In the genomic region with DNA sequence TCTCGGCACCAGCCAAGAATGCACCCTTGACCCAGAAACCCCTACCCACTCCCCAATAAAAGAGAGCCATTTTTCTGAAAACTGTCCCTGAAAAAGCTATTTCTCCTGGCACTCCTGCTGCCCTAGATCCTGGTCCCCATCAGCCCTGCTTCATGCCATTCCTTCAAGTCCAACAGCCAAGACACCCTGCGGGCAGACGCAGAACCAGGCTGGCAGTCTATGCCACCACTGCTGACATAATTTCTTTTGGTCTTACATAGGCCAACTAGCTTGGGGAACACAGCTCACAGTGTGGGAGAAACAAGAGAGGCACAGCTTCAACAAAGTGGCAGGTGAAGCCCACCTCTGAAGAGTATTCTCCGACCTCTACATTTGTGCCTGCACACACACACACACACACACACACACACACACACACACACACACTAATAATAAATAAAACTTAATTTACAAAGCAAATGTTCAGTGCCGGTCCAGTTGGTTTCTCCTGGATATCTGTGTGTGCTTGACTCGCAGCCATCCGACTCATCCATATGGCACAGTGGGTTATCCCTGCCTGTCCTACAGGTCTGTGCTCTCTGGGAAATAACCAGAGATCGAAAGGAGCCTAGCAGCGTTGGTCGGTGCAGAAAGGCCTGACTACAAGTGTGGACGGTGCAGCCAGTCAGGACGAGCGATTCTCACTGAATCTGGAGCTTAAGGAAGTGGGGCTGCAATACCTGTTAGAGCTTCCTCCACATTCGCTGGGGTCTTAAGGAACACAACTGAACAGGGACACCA, we compare ENCODE assay signal across 10 mouse cellular contexts.
"Had no signal": no experiment of that assay in that cellular context is flagged by ENCODE, and none has a peak within 500 bp of the region (broad histone marks: within the 10 kb centered on the region; RNA-seq: fewer than 3 reads in every experiment).

No protein-coding gene starts in this region.

- H3K4me3 ChIP-seq: limb, embryonic 10.5 days; liver, embryonic 15.5 days; midbrain, embryonic 13.5 days had no signal

- H3K4me1 ChIP-seq: liver, embryonic 15.5 days had no signal

- DNase-seq: kidney, postnatal 36 days; layer of hippocampus, adult 9-11 months; lung, adult 2 months; lung, postnatal 36 days; right cerebral cortex, adult 18-20 months; right cerebral cortex, postnatal 25 days; thymus, postnatal 36 days had no signal

- H3K27me3 ChIP-seq: liver, embryonic 15.5 days; midbrain, embryonic 13.5 days had no signal

- H3K27ac ChIP-seq: limb, embryonic 10.5 days; liver, embryonic 15.5 days; midbrain, embryonic 13.5 days had no signal
